ENCODE assay signal across 18 mouse cellular contexts in genomic region chr13:6240855-6241254, GRCm38 (mm10).
DNase-seq lines count a peak whose midpoint lies in the region; TF ChIP-seq lines count a peak whose summit lies in the region.
"Had no signal": no experiment of that assay in that cellular context is flagged by ENCODE, and none has a peak within 500 bp of the region (broad histone marks: within the 10 kb centered on the region; RNA-seq: fewer than 3 reads in every experiment).

No protein-coding gene starts in this region.

- H3K36me3 ChIP-seq in CH12.LX (replicated peaks in 1 of 2; ENCODE audit: control insufficient read depth in 1 of 2, insufficient read depth in 1 of 2, low read length in 1 of 2): no peaks in the 10 kb centered on the region
- H3K36me3 ChIP-seq: embryonic facial prominence, embryonic 13.5 days; forebrain, embryonic 10.5 days; hindbrain, embryonic 15.5 days; limb, embryonic 15.5 days; neural tube, embryonic 12.5 days had no signal

- H3K9me3 ChIP-seq in CH12.LX (replicated peaks; ENCODE audit: low read length): no peaks in the 10 kb centered on the region
- H3K9me3 ChIP-seq: embryonic facial prominence, embryonic 13.5 days; forebrain, embryonic 10.5 days; hindbrain, embryonic 15.5 days; limb, embryonic 15.5 days; neural tube, embryonic 12.5 days had no signal

- no peaks in the 10 kb centered on the region for H3K27me3 ChIP-seq in CH12.LX (replicated peaks)
- H3K27me3 ChIP-seq: embryonic facial prominence, embryonic 13.5 days; hindbrain, embryonic 15.5 days; limb, embryonic 15.5 days; neural tube, embryonic 12.5 days; Patski had no signal

- peak; percentile 7 to 9 for DNase-seq in cerebellum, postnatal 10 days
- DNase-seq in cerebellum, adult 11-12 months: no peak
- no peak for DNase-seq in layer of hippocampus, adult 2 months (ENCODE audit: low spot score in 2 of 2)
- DNase-seq in layer of hippocampus, postnatal 14 days (ENCODE audit: low spot score in 2 of 2): no peak
- DNase-seq in CH12.LX (ENCODE audit: extremely low read depth): no peak
- DNase-seq in embryo, embryonic 9.5 days (ENCODE audit: extremely low spot score): peak; percentile 12
- no peak for DNase-seq in left cerebral cortex, adult 9 months (ENCODE audit: low spot score in 2 of 2)
- DNase-seq in gastrocnemius, adult 8-10 months (ENCODE audit: low spot score in 2 of 2): no peak
- DNase-seq: cerebellum, postnatal 25 days; heart, postnatal 10 days; kidney, adult 8-10 months; thymus, adult 2 months had no signal

- no peak for TF ChIP-seq EP300 in CH12.LX (IDR thresholded peaks at IDR 0.05; ENCODE audit: low read length)

- H3K79me2 ChIP-seq in CH12.LX (replicated peaks; ENCODE audit: control insufficient read depth, extremely low read depth, insufficient read depth, poor library complexity, severe bottlenecking): no peaks in the 10 kb centered on the region

- TF ChIP-seq CTCF in layer of hippocampus, adult 2 months (conservative IDR thresholded peaks at IDR 0.05): peak; percentile 31
- peak in 1 of 2 experiments; percentile 20; a peak in 2 of 4 replicates for TF ChIP-seq CTCF in CH12.LX (conservative IDR thresholded peaks at IDR 0.05 in 1 of 2, IDR thresholded peaks at IDR 0.05 in 1 of 2; ENCODE audit: low read depth in 2 of 2, low read length in 2 of 2)

- H3K27ac ChIP-seq in layer of hippocampus, adult 2 months: no peak overlapping the region
- H3K27ac ChIP-seq in CH12.LX (ENCODE audit: insufficient read depth, low read depth): no peak overlapping the region
- H3K27ac ChIP-seq: embryonic facial prominence, embryonic 13.5 days; forebrain, embryonic 10.5 days; hindbrain, embryonic 15.5 days; limb, embryonic 15.5 days; neural tube, embryonic 12.5 days had no signal

- dilution Hi-C loops in CH12.LX (cut with MboI; ENCODE audit: extremely low pct_ligation_motif_present, extremely low pct_unique_long_range_greater_than_20kb, low sequenced_read_pairs): no loop called here

- no peak overlapping the region for H3K4me3 ChIP-seq in layer of hippocampus, adult 2 months
- H3K4me3 ChIP-seq in CH12.LX (replicated peaks in 1 of 3; ENCODE audit: low read depth in 2 of 3, low read length in 2 of 3, poor library complexity in 1 of 3): no peak overlapping the region
- H3K4me3 ChIP-seq: embryonic facial prominence, embryonic 13.5 days; forebrain, embryonic 10.5 days; hindbrain, embryonic 15.5 days; limb, embryonic 15.5 days; neural tube, embryonic 12.5 days had no signal

- H3K4me1 ChIP-seq in CH12.LX (ENCODE audit: control insufficient read depth in 1 of 2, insufficient read depth in 2 of 2): peaks cover 0 to 12% of the 10 kb centered on the region in 2 experiments; a peak in 2 of 4 replicates
- H3K4me1 ChIP-seq: embryonic facial prominence, embryonic 13.5 days; hindbrain, embryonic 15.5 days; limb, embryonic 15.5 days; neural tube, embryonic 12.5 days had no signal

- H3K9ac ChIP-seq in CH12.LX (ENCODE audit: insufficient read depth, low read depth): no peak overlapping the region
- H3K9ac ChIP-seq: embryonic facial prominence, embryonic 13.5 days; hindbrain, embryonic 15.5 days; limb, embryonic 15.5 days; neural tube, embryonic 12.5 days had no signal

- in situ Hi-C loops in CH12.LX (cut with MboI; ENCODE audit: low pct_ligation_motif_present, low pct_unique_long_range_greater_than_20kb, low sequenced_read_pairs): no loop called here

- no peak overlapping the region for H3K4me2 ChIP-seq in CH12.LX (ENCODE audit: insufficient read depth, low read depth, poor library complexity, severe bottlenecking)
- H3K4me2 ChIP-seq: embryonic facial prominence, embryonic 13.5 days; hindbrain, embryonic 15.5 days; limb, embryonic 15.5 days; neural tube, embryonic 12.5 days had no signal

- peak; percentile 10 for TF ChIP-seq RAD21 in CH12.LX (IDR thresholded peaks at IDR 0.05; ENCODE audit: low read depth, low read length)

- TF ChIP-seq POLR2A in CH12.LX (IDR thresholded peaks at IDR 0.05; ENCODE audit: low read depth, low read length): no peak

TF ChIP-seq in CH12.LX, 34 proteins besides CTCF, POLR2A, EP300 and RAD21:
- TF ChIP-seq MEF2A (IDR thresholded peaks at IDR 0.05; ENCODE audit: borderline replicate concordance, low read depth, low read length) (no peak), CHD1 (IDR thresholded peaks at IDR 0.05; ENCODE audit: low read depth, low read length) (no peak), ZNF384 (IDR thresholded peaks at IDR 0.05; ENCODE audit: low read depth, low read length) (no peak), KAT2A (IDR thresholded peaks at IDR 0.05; ENCODE audit: insufficient replicate concordance, low read length) (no peak), ZMIZ1 (IDR thresholded peaks at IDR 0.05; ENCODE audit: low read depth, low read length) (no peak), ELF1 (IDR thresholded peaks at IDR 0.05; ENCODE audit: low read depth, low read length) (no peak), CHD2 (IDR thresholded peaks at IDR 0.05; ENCODE audit: low read length) (no peak), USF2 (conservative IDR thresholded peaks at IDR 0.05; ENCODE audit: low read depth, low read length) (no peak), NRF1 (IDR thresholded peaks at IDR 0.05; ENCODE audit: low read depth, low read length) (no peak)

Comparison
In these comparisons a context has a peak if more than half of its experiments do, and no peak if none do; other contexts are left out.
1. DNase-seq: peak in cerebellum, postnatal 10 days (2 of 2) and embryo, embryonic 9.5 days (single experiment); none in cerebellum, adult 11-12 months (single experiment), layer of hippocampus, adult 2 months (0 of 2), layer of hippocampus, postnatal 14 days (0 of 2), CH12.LX (single experiment), left cerebral cortex, adult 9 months (0 of 2) and gastrocnemius, adult 8-10 months (0 of 2).